Mouse (Mus musculus) left cerebral cortex, postnatal 4 days (tissue): ENCODE measurements at regions not wholly inside any gene's neighbourhood (a gene's known extent, or its start where the extent isn't known, plus 50 kb on each side); places are given as distances from the start of the nearest gene placed in this dataset.

Experiments
- DNase-seq: peaks from one replicate; pipeline ENCODE4 v3.0.0-alpha.2; 2022
- intact Hi-C: fragments of 180-260 bp; cut with DNase I; formaldehyde crosslinking; loops from one replicate; pipeline ENCODE4 v1.15.1; 2025

DNA sequence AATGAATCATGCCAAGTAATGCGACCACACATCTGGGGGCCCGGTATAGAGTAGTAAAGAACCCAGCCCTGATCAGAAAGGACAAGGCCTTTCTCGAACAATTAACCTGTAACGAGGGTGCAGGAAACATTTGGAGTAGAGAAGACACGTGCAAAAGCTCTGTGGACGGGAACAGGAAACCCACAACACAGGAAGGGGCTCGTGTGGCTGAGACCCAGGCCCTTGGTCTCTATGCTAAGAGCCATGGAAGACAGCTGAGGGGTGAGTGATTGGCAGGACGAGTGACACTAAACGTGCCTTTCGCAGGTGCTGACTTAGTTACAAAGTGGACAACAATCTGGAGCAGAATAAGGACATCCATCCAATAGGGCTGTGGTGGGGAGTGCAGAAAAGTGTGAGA is 106.3 kb downstream of the Sp3 start:
- no peak for DNase-seq
- intact Hi-C loops, result no loop called here

DNA sequence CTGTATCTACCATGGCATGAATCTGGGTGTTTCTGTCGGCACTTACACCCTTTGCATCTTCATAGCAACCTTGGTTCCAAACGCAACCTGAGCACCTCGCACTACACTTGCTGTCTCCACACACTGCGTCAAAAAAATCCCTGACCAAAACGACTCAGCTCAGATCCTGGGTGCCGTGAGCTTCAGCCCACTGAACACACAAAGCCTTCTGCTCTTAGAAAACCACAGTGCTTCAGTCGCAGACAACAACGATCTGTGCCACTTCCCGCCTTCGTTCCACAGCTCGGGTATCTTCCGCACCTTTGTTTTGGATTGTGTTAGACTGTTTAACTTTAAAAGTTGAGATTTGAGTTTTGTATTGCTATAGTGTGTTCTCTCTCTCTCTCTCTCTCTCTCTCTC is 105.7 kb downstream of the Sp3 start:
- intact Hi-C loops, result no loop called here

DNA sequence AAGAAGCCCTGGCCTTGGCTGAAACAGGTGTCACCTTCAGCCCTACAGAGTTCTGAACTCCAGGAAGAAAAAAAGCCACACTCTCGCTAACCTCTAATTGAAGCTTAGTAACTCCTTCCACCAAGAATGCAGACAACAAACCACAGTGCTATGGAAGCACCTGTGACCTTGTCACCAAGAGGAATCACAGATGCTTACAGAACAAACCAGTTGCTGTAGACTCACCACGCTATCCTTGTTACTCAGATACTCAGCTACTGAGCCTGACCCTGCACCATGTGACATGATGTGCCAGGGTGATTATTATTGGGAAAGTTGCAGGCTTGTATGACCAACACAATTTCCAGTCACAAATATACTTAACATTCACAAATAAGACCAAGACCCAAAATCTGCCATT is 104.6 kb downstream of the Sp3 start:
- intact Hi-C loops, result no loop called here
- DNase-seq, result no peak

More for the DNA sequence above, 105.7 kb downstream of the Sp3 start:
- no peak for DNase-seq

- intact Hi-C loops, result no loop called here
- DNase-seq, result no peak
These were observed 100.2 kb downstream of the Sp3 start for GRCm38 (mm10) chr2:72880016-72880415.

- DNase-seq, result no peak
- intact Hi-C loops, result no loop called here
These were observed 98.7 kb downstream of the Sp3 start for GRCm38 (mm10) chr2:72881554-72881953.

- no peak for DNase-seq
- intact Hi-C loops, result no loop called here
These were observed 94.0 kb downstream of the Sp3 start for GRCm38 (mm10) chr2:72886250-72886649.
